Comparison of ENCODE assay signal across 19 mouse cellular contexts in genomic region chr19:27905976-27906375, GRCm38 (mm10).
A peak's percentile ranks its signal among the peaks of the same experiment; 100 is the strongest.
DNase-seq lines count a peak whose midpoint lies in the region; ATAC-seq and TF ChIP-seq lines count a peak whose summit lies in the region.
"Had no signal": no experiment of that assay in that cellular context is flagged by ENCODE, and none has a peak within 500 bp of the region (broad histone marks: within the 10 kb centered on the region; RNA-seq: fewer than 3 reads in every experiment).

No protein-coding gene starts in this region.

- intact Hi-C loops in left cerebral cortex, postnatal 10 days (cut with DNase I): no loop called here

- 0 out of 2 replicates have a peak overlapping the region, but pooled peaks have one; percentile 23 for H3K4me3 ChIP-seq in E14TG2a.4 (replicated peaks; ENCODE audit: low read length)
- peak overlapping the region; percentile 3; the same call in 1 of the 2 replicates for H3K4me3 ChIP-seq in liver, postnatal 0 days (ENCODE audit: low read depth, low read length)
- H3K4me3 ChIP-seq: midbrain, embryonic 10.5 days; neural tube, embryonic 12.5 days had no signal

- no peaks in the 10 kb centered on the region for H3K36me3 ChIP-seq in E14TG2a.4 (ENCODE audit: insufficient read depth, low read length)
- H3K36me3 ChIP-seq in liver, postnatal 0 days (replicated peaks; ENCODE audit: insufficient read depth, low read length): no peaks in the 10 kb centered on the region
- H3K36me3 ChIP-seq: neural tube, embryonic 12.5 days had no signal

- H3K27me3 ChIP-seq in E14TG2a.4 (ENCODE audit: insufficient read depth, low read length): no peaks in the 10 kb centered on the region
- no peaks in the 10 kb centered on the region for H3K27me3 ChIP-seq in liver, postnatal 0 days (ENCODE audit: insufficient read depth, low read length)
- H3K27me3 ChIP-seq: neural tube, embryonic 12.5 days had no signal

- peak; percentile 94 for TF ChIP-seq EP300 in liver, postnatal 0 days (IDR thresholded peaks at IDR 0.05; ENCODE audit: low read depth)

- TF ChIP-seq CTCF in E14TG2a.4 (conservative IDR thresholded peaks at IDR 0.05; ENCODE audit: low read length): no peak
- TF ChIP-seq CTCF in liver, postnatal 0 days (IDR thresholded peaks at IDR 0.05; ENCODE audit: low read depth): no peak

- H3K4me2 ChIP-seq in liver, postnatal 0 days (ENCODE audit: low read depth, low read length): peak overlapping the region; percentile 11
- H3K4me2 ChIP-seq: neural tube, embryonic 12.5 days had no signal

- H3K9ac ChIP-seq in liver, postnatal 0 days (replicated peaks): no peak overlapping the region
- H3K9ac ChIP-seq: forebrain, postnatal 0 days; neural tube, embryonic 12.5 days had no signal

- peak; percentile 79 for ATAC-seq in erythroid progenitor cell, adult 5-6 weeks (replicated peaks; ENCODE audit: low FRiP score, poor library complexity, severe bottlenecking)
- peak; percentile 82 for ATAC-seq in liver, postnatal 0 days
- ATAC-seq: forebrain, postnatal 0 days; hindbrain, embryonic 16.5 days; intestine, postnatal 0 days had no signal

- peaks cover 54% of the 10 kb centered on the region for H3K4me1 ChIP-seq in E14TG2a.4 (replicated peaks; ENCODE audit: low read depth, low read length)
- peaks cover 3% of the 10 kb centered on the region; the same call in 1 of the 2 replicates for H3K4me1 ChIP-seq in liver, postnatal 0 days (ENCODE audit: insufficient read depth)

- no peaks in the 10 kb centered on the region for H3K9me3 ChIP-seq in E14TG2a.4 (ENCODE audit: low read length)
- no peaks in the 10 kb centered on the region for H3K9me3 ChIP-seq in liver, postnatal 0 days (ENCODE audit: low read length)
- H3K9me3 ChIP-seq: midbrain, embryonic 10.5 days; neural tube, embryonic 12.5 days had no signal

- WGBS in liver, postnatal 0 days (ENCODE audit: insufficient replicate concordance): 56% methylated on average over 9 of the region's 9 CpGs

- peak; percentile 39 for DNase-seq in MEL-GATA-1-ER (ENCODE audit: extremely low read depth, low read depth)
- peak; percentile 26 for DNase-seq in liver, postnatal 0 days
- no peak for DNase-seq in kidney, postnatal 4 days
- DNase-seq in embryo, embryonic 10.5 days (ENCODE audit: low spot score): no peak
- DNase-seq in left cerebral cortex, postnatal 10 days (ENCODE audit: extremely low spot score in 1 of 2, low spot score in 2 of 2): no peak
- DNase-seq: adrenal gland, postnatal 10 days; cerebellum, postnatal 10 days; forebrain, postnatal 0 days; heart, postnatal 4 days; layer of hippocampus, adult 9-11 months; lung, postnatal 10 days; thymus, postnatal 4 days had no signal

- H3K27ac ChIP-seq in liver, postnatal 0 days (ENCODE audit: low read depth): 0 out of 2 replicates have a peak overlapping the region, but pooled peaks have one; percentile 2
- H3K27ac ChIP-seq: kidney, postnatal 0 days; midbrain, embryonic 10.5 days; neural tube, embryonic 12.5 days had no signal

Comparison
In these comparisons a context has a peak if more than half of its experiments do, and no peak if none do; other contexts are left out.
1. DNase-seq: peak in MEL-GATA-1-ER (single experiment) and liver, postnatal 0 days (single experiment); none in kidney, postnatal 4 days (0 of 2), embryo, embryonic 10.5 days (single experiment) and left cerebral cortex, postnatal 10 days (0 of 2).